Mouse (Mus musculus) fat pad, adult 2 months (tissue): ENCODE results near the gene Sp7.
A peak's percentile ranks its signal among the peaks of the same experiment; 100 is the strongest.

Source experiments
- DNase-seq: peaks from one replicate; pipeline ENCODE4 v3.0.0-alpha.2; 2011; ENCODE audit warnings: low read depth, low spot score; ENCODE audit errors: extremely low read depth

Gene Sp7

DNA sequence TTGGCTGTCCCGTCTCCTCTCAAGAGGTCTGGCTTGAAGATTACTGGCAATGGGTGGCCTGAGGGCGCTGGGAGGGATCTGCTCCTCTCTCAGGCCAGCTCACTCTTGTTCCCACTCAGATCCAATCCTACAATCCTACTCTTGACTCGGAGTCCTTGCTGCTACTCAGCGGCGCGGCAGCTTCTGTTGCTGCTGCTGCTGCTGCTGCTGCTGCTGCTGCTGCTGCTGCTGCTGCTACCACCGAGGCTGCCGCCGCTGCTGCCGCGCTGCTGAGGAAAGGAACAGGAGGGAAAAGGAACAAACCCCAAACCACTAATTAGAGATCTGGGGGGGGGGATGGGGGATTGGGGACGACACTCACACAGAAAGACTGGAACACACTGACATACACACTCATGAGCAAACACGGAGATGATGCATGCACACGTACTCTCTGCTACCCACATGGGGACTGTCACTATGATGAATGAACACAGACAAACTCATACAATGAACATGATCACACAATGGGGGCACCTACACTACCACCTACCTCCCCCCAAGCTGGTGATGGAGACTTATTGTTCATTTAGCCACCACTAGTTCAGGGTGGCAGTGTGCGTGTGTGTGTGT, at the start of gene Sp7:
Sp7 (minus strand) TSS at position 450 of the 612 bp plus-strand sequence.
- no peak for DNase-seq

DNA sequence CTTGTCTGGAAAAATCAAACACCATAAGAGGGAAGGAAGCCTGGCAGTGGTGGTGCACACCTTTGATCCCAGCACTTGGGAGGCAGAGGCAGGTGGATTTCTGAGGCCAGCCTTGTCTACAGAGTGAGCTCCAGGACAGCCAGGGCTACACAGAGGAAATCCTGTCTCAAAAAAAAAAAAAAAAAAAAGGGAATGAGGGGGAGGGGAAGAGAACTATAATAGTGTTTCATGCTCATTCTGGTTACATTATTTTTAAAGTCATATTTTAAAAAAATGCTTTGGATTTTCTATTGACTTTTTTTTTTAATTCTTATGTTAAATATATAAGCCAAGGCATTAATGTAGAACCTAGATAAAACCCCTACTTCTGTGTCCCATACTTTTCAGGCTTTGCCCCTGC, 46.7 kb upstream of the Sp7 start:
- DNase-seq: no peak

DNA sequence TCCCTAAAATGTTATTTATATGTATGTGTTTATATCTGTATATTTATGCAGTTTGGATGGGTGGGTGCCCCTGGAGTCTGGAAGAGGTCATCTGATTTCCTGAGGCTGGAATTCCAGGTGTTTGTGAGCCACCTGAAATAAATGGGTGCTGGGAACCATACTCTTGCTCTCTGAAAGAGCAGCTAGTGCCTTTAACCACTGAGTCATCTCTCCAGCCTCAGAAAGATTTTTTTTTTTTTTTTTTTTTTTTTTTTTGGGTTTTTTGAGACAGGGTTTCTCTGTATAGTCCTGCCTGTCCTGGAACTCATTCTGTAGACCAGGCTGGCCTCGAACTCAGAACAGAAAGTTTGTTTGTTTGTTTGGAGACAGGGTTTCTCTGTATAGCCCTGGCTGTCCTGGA, 44.1 kb upstream of the Sp7 start:
- DNase-seq: no peak

DNA sequence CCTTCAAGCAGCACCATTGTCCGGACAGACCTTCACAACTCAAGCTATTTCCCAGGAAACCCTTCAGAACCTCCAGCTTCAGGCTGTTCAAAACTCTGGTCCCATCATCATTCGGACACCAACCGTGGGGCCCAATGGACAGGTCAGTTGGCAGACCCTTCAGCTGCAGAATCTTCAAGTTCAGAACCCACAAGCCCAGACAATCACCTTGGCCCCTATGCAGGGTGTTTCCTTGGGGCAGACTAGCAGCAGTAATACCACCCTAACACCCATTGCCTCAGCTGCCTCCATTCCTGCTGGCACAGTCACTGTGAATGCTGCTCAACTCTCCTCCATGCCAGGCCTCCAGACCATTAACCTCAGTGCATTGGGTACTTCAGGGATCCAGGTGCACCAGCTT, 42.3 kb upstream of the Sp7 start:
- DNase-seq: no peak

DNA sequence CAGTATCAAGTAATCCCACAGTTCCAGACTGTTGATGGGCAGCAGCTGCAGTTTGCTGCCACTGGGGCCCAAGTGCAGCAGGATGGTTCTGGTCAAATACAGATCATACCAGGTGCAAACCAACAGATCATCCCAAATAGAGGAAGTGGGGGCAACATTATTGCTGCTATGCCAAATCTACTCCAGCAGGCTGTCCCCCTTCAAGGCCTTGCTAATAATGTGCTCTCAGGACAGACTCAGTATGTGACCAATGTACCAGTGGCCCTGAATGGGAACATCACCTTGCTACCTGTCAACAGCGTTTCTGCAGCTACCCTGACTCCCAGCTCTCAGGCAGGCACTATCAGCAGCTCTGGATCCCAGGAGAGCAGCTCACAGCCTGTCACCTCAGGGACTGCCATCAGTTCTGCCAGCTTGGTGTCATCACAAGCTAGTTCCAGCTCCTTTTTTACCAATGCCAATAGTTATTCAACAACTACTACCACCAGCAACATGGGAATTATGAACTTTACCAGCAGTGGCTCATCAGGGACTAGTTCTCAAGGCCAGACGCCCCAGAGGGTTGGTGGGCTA, 41.7 kb upstream of the Sp7 start:
- DNase-seq: no peak

DNA sequence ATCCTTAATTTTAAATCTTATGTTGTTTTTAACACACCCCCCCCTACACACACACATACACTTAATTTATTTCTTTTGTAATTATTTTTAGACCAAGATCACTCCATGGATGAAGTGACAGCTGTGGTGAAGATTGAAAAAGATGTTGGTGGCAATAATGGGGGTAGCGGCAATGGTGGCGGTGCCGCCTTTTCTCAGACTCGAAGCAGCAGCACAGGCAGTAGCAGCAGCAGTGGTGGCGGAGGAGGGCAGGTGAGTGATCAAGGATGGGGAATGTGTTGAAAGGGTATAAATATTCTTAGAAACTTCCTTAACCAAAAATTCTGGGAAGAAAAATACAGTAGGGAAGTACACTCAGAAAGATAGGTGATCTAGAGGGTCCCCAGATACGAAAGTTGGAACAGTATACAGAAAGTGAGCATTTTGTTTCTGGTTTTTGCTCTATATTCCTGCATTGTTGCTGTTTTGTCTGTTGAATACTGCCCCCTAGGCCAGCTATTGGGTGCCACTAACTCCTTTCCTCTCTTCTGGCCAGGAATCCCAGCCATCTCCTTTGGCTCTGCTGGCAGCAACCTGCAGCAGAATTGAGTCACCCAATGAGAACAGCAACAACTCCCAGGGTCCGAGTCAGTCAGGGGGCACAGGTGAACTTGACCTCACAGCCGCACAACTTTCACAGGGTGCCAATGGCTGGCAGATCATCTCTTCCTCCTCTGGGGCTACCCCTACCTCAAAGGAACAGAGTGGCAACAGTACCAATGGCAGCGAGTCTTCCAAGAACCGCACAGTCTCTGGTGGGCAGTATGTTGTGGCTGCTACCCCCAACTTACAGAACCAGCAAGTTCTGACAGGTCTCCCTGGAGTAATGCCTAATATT, 40.9 kb upstream of the Sp7 start:
- DNase-seq: no peak

DNA sequence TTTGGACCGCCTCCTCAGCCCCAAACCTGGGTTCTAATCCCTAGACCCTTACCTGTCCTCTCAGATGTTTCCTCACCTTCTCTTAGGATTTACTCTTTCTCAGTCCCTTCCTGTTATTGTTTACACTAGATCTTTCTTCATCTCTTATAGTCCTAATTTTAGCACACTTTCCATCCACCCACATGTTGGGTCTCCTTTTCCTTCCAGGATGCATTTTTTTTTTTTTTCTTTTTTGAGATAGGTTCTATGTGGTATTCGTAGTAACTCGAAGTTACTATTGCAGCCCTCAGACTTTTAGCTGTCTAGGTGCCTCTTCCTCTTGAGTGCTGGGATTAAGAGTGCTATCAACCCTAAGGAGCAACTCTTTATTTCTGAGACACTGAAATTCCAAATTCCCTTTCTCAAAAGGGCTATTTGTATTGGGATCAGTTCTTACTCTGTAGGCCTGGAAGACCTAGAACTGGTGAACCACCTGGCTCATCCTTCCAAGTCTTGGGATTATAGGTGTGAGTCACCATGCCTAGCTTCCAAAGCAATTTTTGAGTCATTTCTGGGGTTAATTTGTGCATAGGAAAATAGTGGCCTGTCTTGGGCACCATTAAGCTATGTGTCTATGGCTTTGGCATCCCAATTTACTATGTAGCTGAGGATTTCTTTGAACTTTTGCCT, 40.1 kb upstream of the Sp7 start:
- no peak for DNase-seq

DNA sequence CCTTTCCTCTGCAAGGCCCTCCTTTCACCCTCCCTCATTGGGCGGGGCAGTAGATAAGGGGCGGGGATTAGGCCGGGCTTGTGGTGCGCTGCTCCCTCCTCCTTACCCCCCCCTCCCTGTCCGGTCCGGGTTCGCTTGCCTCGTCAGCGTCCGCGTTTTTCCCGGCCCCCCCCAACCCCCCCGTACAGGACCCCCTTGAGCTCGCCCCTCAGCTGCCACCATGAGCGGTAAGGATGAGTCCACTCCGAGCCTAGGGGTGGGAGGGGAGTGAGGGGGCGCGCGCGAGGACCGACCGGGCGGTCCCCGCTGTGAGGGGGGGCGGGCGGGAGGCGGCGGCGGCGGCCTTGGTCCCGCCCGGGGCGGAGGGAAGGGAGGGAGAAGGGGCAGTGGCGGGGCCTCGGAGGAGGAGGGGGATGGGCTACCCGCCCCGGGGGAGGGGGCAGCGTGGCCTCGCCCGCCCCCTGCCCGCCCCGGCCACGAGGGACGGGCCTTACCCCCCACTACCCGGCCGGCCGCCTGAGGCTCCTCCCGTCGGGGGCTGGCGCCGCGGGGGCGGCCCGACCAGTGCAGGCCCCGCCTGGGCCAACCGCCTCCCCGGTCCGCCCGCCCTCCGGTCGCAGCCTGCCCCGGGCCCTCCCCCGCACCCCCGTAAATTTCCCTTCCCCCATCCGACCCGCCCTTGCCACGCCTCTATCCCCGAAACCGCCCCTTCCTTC, 39.4 kb upstream of the Sp7 start:
- no peak for DNase-seq

DNA sequence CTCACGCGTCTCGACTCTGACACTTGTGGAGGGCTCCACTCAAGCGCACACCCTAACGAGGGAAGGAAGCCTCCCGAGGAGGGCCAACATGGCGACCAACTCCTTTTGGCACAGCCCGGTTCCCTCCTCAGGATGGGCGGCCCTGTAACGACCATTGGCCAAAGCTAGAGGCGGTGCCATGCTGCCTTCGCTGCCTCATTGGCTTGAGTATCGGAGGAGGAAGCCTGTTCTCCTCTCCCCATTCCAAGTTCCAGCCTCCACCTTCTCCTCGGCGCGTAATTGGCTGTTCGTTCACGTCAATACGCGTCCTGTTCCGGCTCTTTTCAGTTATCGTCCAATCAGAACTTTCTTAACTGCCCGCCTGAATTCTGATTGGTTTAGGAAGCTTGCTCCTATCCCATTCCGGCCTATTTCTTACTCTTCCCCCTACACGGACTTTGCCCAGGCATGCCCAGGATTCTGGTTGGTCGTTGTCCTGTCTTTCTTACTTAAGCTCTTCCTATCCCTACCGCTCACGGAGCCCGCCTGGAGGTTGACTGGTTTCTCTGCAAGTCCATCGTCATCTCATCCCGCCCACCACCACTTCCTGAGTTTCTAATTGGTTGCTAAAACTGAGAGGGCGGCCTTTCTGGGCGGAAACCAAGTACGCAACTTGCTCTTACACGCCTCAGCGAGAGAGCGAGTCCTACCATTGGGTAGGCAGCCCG, 38.7 kb upstream of the Sp7 start, which contains the start of gene Sp1:
Sp1 (plus strand) TSS at position 655 of the 707 bp plus-strand sequence.
- peak; percentile 100 for DNase-seq

DNA sequence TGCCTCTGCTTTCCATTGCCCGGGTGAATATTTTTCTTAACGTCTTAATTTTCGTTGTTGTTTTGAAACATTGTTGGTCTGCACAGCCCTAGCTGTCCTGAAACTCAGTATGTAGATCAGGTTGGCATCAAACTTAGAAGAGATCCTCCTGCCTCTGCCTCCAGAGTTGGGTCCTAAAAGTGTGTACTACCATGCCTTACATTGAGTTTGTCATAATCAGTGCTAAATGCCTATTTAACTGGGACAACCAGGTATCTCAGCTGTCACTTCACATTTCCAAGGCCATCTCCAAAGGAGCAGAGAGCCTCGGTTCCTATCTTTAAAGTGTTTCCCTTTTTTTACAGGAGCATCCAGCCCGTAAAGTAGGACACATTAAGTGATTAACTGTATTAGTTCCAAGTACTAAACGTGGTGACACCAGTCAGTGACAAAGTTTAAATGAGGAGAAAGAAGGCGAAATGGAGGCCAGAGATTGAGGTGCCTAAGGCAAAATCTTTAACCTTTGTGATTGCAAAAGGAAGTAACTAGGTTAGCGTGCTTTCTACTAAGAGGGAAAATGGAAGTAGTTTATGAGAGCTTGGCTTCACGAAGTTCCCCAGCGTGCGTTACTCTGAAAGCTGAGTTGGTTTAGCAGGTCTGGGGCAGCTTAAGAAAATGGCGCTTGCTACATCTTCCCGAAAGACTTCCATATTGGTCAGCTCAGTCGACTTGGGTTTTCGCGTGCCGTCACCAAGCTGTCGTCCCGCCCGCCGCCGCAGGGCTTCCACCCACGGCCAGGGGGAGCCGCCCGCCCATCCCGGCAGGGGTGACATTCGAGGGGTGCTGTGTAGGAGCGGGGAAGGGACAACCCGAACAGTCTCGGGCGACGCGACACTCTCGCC, 37.9 kb upstream of the Sp7 start:
- no peak for DNase-seq

DNA sequence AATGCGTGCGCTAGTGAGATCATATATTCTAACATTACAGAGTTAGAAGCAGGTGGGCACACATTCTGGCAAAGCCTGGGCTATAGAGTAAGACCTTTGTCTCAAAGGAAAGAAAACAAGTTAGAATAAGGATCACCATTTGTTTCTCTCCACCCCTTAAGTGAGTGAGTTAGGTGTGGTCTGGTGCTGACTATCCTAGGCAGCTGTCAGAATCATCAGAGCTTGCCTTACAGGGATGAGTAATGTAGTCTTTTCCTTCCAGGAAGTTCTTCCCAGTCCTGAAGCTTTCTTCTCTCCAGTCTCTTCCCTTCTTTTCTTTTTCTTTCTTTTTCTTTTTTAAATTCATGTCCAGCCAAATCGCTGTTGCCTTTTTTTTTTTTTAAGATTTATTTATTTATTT, 35.2 kb upstream of the Sp7 start:
- no peak for DNase-seq

DNA sequence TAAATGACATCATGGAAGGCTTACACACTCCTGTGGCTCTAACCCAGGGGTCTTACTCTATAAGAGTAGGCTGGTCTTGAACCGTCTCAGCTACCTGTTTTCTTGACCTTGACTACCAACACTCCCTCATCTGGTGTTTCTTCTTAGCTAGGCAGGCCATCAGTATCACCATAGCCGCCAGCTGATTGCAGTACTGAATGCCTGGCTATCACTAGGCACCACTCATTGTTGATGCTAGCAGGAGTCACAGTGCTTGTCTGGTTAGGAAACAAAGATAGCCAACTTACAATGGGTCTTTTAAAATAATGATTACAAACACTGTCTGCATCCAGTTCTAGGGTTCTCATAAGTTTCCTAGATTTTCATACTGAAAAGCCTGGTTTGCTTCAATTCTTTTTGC, 34.3 kb upstream of the Sp7 start:
- no peak for DNase-seq

DNA sequence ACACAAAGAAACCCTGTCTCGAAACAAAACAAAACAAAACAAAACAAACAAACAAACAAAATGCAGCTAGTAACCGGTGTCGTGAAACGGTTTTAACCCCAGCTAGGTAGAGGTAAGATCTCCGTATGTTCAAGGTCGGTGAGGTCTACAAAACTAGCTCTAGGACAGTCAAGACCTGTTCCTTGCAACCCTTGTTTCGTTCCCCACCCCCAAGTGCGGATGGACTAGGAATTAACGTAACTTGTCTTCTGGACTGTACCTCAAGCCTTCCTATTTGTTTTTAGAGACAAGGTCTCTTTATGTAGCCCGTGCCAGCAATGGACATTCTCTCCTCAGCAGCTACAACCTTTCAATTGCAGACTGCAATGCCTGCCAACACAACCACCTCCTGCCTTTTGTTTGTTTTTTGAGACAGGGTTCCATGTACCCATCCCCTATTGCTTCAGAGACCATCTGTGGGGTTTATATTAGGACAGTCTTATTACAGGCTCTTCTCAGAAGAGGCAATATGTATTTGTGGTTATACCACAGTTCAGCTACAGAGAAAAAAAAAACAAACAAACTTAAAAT, 33.6 kb upstream of the Sp7 start:
- no peak for DNase-seq

DNA sequence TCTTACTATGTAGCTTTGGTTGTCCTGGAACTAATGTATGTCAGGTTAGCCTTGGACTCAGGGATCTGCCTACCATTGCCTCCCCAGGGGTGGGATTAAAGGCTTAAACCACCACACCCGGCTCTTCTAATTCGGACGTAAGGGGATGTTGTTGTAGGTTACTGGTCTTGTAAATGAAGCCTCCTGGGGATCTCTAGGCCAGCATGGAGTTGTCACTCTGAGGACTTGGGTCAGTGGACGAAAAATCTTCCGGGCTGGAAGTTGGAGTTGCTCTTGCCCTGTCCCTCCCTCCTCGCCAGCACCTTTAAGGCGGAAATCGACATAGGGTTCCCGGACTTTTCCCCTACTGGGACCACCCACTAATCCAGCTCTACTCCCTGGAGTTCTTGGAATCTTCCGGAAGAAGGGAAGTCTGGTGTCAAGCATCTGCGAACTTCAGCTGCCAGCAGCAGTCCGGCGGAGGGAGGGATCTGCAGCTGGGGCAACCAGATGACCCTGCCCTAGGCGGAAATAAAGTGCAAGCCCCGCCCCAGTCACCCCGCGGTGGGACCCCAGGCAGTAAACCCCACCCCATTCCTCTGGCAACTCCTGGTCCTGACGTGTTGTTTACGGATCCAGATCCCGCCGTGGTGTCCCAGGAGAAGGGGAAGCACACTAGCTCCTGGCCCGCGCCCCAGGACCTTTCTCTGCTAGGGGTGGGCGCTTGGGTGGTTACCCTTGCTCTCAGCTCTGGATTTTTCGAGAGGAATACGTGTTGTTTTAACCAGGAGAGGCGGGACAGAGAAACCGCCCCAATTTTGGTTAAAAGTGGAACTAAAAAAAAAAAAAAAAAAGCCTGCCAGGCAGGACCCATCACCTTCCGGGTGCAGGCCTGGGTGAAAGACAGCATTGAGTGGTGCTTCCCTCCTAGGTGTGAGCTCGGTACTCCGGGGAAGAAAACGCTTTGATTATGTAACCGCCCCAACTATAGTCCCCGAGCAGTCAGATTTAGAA, 32.5 kb upstream of the Sp7 start:
- no peak for DNase-seq

DNA sequence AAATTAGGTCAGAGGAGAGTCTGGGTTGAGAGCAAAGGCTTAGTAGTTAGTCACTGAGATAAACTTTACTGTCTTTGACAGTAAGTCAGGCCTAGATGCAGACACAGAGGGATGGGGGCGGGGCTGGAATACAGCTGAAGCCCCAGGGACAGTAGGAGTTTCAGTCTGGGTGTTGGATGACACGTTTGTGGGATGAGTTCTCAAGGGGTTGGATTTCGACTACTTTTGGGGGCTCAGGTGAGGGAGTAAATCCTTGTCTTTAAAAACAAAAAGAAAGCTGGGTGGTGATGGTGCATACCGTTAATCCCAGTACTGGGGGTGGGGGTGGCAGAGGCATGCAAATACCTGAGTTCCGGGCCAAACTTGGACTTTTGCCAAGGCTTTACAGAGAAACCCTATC, 31.6 kb upstream of the Sp7 start:
- no peak for DNase-seq

DNA sequence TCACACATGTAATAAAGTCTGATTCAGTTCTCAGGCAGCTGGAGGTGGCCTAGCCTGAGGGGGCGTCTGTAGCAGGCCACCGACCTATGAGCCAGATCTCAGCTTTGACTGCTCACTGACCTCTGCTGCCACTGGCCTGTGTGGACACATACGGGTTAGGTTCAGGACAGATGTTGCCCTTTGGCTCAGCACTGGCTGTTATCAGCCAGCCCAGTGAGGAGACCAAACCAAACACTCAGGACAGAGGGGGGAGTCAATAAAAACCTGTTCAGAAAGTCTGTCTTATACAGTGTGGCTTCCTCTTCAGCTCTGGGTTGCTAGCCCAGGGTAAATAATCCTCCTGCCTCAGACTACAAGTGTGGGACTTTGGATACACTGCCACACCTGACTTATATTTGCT, 28.1 kb upstream of the Sp7 start:
- no peak for DNase-seq

DNA sequence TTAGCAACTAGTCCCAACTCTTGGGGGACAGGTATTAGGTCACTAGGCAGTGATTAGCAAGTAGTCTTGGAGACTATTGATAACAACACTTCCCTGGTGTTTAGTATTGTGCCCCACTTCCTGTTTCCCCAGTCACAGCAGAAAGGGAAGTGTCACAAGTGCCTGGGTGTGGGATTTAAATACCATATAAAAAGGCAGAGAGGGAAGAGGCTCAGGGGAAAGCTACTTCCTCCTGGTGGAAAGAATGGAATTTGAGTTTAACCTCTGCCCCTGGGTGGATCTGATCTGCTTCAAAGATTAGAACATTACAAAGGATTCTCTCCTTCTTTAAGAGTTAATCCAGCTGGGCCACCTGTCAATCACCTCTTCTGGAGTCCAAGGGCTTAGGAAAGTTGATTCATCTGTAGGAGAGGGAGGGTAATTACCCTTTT, 26.6 kb upstream of the Sp7 start:
- no peak for DNase-seq

DNA sequence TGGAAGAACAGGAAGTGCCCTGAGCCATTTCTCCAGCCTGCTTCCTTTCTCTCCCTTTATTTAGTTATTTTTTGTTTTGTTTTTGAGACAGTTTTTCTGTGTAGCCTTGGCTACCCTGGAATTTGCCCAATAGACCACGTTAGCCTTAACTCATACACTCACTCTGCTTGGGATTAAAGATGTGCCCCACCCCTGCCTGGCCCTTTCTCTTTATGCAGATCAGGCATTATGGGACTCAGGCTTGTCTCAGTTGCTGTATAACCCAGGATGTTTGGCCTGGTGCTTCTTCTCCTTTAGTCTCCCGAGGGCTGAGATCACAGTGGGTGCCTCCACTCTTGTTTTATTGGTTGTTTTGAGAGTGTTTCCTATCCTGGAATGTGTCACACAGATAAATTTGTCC, 25.5 kb upstream of the Sp7 start:
- DNase-seq: no peak
